Mouse (Mus musculus) CH12.LX (cell line): ENCODE results near the gene Rab1b. TPM values are rescaled to one million over a fixed set of nuclear protein-coding genes. Genes with fewer than 3 reads are reported as not detected.

Experiments used
- DNase-seq: peaks from one replicate; pipeline ENCODE4 v3.0.0-alpha.2; 2013; ENCODE audit errors: extremely low read depth
- H3K27ac ChIP-seq: 2 replicates; pipeline ENCODE4 v1.5.1; 2012; ENCODE audit warnings: low read depth, mild to moderate bottlenecking, control low read depth, moderate library complexity; ENCODE audit not compliant: insufficient read depth
- H3K27me3 ChIP-seq: replicated peaks from 2 replicates; pipeline ENCODE3; 2012; ENCODE audit warnings: inconsistent platforms
- H3K36me3 ChIP-seq, 2 experiments: replicated peaks in 1 of 2; 2 replicates each; pipeline versions ENCODE3 to v1.6.1; 2012; ENCODE audit warnings: inconsistent platforms in 1 of 2, low read length in 1 of 2, mild to moderate bottlenecking in 1 of 2, mixed read lengths in 1 of 2, moderate library complexity in 1 of 2; ENCODE audit not compliant: control insufficient read depth in 1 of 2, insufficient read depth in 1 of 2
- H3K4me1 ChIP-seq, 2 experiments: 2 replicates each; pipeline ENCODE4 v1.6.1; 2012; ENCODE audit warnings: inconsistent platforms in 1 of 2, moderate library complexity in 1 of 2; ENCODE audit not compliant: insufficient read depth in 2 of 2, control insufficient read depth in 1 of 2
- H3K4me2 ChIP-seq: 2 replicates; pipeline ENCODE4 v1.6.1; 2012; ENCODE audit warnings: low read depth, mild to moderate bottlenecking, control low read depth; ENCODE audit not compliant: poor library complexity, insufficient read depth, severe bottlenecking
- H3K4me3 ChIP-seq, 3 experiments: fragments of 150-350 bp in 1 of 3; sonication (generic) in 1 of 3; replicated peaks in 1 of 3; 2 replicates each; pipeline versions ENCODE3 to v1.5.1; 2011 to 2012; ENCODE audit warnings: low read depth in 2 of 3, low read length in 2 of 3, mild to moderate bottlenecking in 2 of 3, moderate library complexity in 2 of 3, control low read depth in 1 of 3, improper control_type of control experiment in 1 of 3, inconsistent platforms in 1 of 3, mixed read lengths in 1 of 3; ENCODE audit not compliant: poor library complexity in 1 of 3
- H3K79me2 ChIP-seq: replicated peaks from 2 replicates; pipeline ENCODE4 v1.6.1; 2012; ENCODE audit warnings: mild to moderate bottlenecking, moderate library complexity; ENCODE audit not compliant: control insufficient read depth, poor library complexity, insufficient read depth, severe bottlenecking; ENCODE audit errors: extremely low read depth
- H3K9ac ChIP-seq: 2 replicates; pipeline ENCODE4 v1.6.1; 2012; ENCODE audit warnings: low read depth, mild to moderate bottlenecking, control low read depth, moderate library complexity; ENCODE audit not compliant: insufficient read depth
- H3K9me3 ChIP-seq: replicated peaks from 2 replicates; pipeline ENCODE3; 2012; ENCODE audit warnings: low read length, inconsistent platforms, mixed read lengths
- CHD2 ChIP-seq: IDR thresholded peaks from 2 replicates; pipeline ENCODE4 v1.6.1; 2011; ENCODE audit warnings: low read length, improper control_type of control experiment
- CTCF ChIP-seq, 2 experiments: IDR thresholded peaks in 1 of 2; conservative IDR thresholded peaks in 1 of 2; 2 replicates each; pipeline ENCODE4 v1.5.1; 2011 to 2012; ENCODE audit warnings: low read depth in 2 of 2, low read length in 2 of 2, improper control_type of control experiment in 1 of 2, inconsistent platforms in 1 of 2, mild to moderate bottlenecking in 1 of 2, moderate library complexity in 1 of 2
- E2F4 ChIP-seq: IDR thresholded peaks from 2 replicates; pipeline ENCODE4 v1.6.1; 2011; ENCODE audit warnings: low read depth, low read length, improper control_type of control experiment; ENCODE audit not compliant: insufficient replicate concordance
- ELF1 ChIP-seq: IDR thresholded peaks from 2 replicates; pipeline ENCODE4 v1.6.1; 2014; ENCODE audit warnings: low read depth, mild to moderate bottlenecking, inconsistent platforms, low read length, improper control_type of control experiment
- EP300 ChIP-seq: IDR thresholded peaks from 2 replicates; pipeline ENCODE4 v1.6.1; 2011; ENCODE audit warnings: low read length, improper control_type of control experiment
- GABPA ChIP-seq: IDR thresholded peaks from 2 replicates; pipeline ENCODE4 v1.6.1; 2012; ENCODE audit warnings: low read depth, low read length, improper control_type of control experiment, inconsistent platforms; ENCODE audit not compliant: insufficient replicate concordance
- IRF4 ChIP-seq: IDR thresholded peaks from 2 replicates; pipeline ENCODE4 v1.6.1; 2014; ENCODE audit warnings: low read depth, mild to moderate bottlenecking, inconsistent platforms, low read length, improper control_type of control experiment
- KAT2A ChIP-seq: IDR thresholded peaks from 2 replicates; pipeline ENCODE4 v1.6.1; 2012; ENCODE audit warnings: low read length, improper control_type of control experiment, inconsistent platforms; ENCODE audit not compliant: insufficient replicate concordance
- MAFK ChIP-seq: IDR thresholded peaks from 2 replicates; pipeline ENCODE4 v1.6.1; 2011; ENCODE audit warnings: low read length, improper control_type of control experiment; ENCODE audit not compliant: insufficient replicate concordance
- MAX ChIP-seq: IDR thresholded peaks from 2 replicates; pipeline ENCODE4 v1.6.1; 2011; ENCODE audit warnings: low read length, improper control_type of control experiment
- MAZ ChIP-seq: IDR thresholded peaks from 2 replicates; pipeline ENCODE4 v1.6.1; 2012; ENCODE audit warnings: low read depth, mild to moderate bottlenecking, inconsistent platforms, low read length, improper control_type of control experiment, moderate library complexity
- MEF2A ChIP-seq: IDR thresholded peaks from 2 replicates; pipeline ENCODE4 v1.6.1; 2014; ENCODE audit warnings: low read depth, mild to moderate bottlenecking, inconsistent platforms, low read length, improper control_type of control experiment, borderline replicate concordance
- NRF1 ChIP-seq: IDR thresholded peaks from 2 replicates; pipeline ENCODE4 v1.6.1; 2014; ENCODE audit warnings: low read depth, mild to moderate bottlenecking, inconsistent platforms, low read length, improper control_type of control experiment, moderate library complexity
- PAX5 ChIP-seq: IDR thresholded peaks from 2 replicates; pipeline ENCODE4 v1.6.1; 2012; ENCODE audit warnings: low read length, inconsistent platforms, mixed read lengths
- POLR2AphosphoS2 ChIP-seq: IDR thresholded peaks from 2 replicates; pipeline ENCODE4 v1.6.1; 2011; ENCODE audit warnings: low read depth, low read length, improper control_type of control experiment
- RAD21 ChIP-seq: IDR thresholded peaks from 2 replicates; pipeline ENCODE4 v1.6.1; 2011; ENCODE audit warnings: low read depth, mild to moderate bottlenecking, low read length, improper control_type of control experiment, moderate library complexity
- SIN3A ChIP-seq: IDR thresholded peaks from 2 replicates; pipeline ENCODE4 v1.6.1; 2012; ENCODE audit warnings: low read length, improper control_type of control experiment, inconsistent platforms
- TBP ChIP-seq: conservative IDR thresholded peaks from 2 replicates; pipeline ENCODE4 v1.6.1; 2011; ENCODE audit warnings: low read depth, low read length, improper control_type of control experiment
- UBTF ChIP-seq: IDR thresholded peaks from 2 replicates; pipeline ENCODE4 v1.6.1; 2012; ENCODE audit warnings: low read depth, mild to moderate bottlenecking, inconsistent platforms, low read length, improper control_type of control experiment, moderate library complexity
- USF2 ChIP-seq: conservative IDR thresholded peaks from 2 replicates; pipeline ENCODE4 v1.6.1; 2011; ENCODE audit warnings: low read depth, low read length, improper control_type of control experiment
- ZC3H11A ChIP-seq: IDR thresholded peaks from 2 replicates; pipeline ENCODE4 v1.6.1; 2012; ENCODE audit warnings: low read depth, mild to moderate bottlenecking, inconsistent platforms, low read length, improper control_type of control experiment
- dilution Hi-C: fragments of 300-500 bp; cut with MboI; formaldehyde crosslinking; loops from 2 replicates; pipeline ENCODE4 v1.14.3; 2020; ENCODE audit warnings: low sequenced_read_pairs; ENCODE audit not compliant: extremely low pct_unique_long_range_greater_than_20kb, extremely low pct_ligation_motif_present
- in situ Hi-C: fragments of 300-500 bp; cut with MboI; formaldehyde crosslinking; loops from 3 replicates; pipeline ENCODE4 v1.14.3; 2019; ENCODE audit warnings: low sequenced_read_pairs, low pct_ligation_motif_present, low pct_unique_long_range_greater_than_20kb, mixed read lengths
- polyA plus RNA-seq: library from polyadenylated mRNA; unstranded; fragments of >175 nt; gene quantifications from 2 replicates; pipeline ENCODE4 v1.2.1, GENCODE M21; 2012; ENCODE audit warnings: low read depth; ENCODE audit not compliant: insufficient read length
- total RNA-seq, 2 experiments: library from RNA; depleted of rRNA; stranded (reverse); fragments of 300-350 nt in 1 of 2; fragments of >200 nt in 1 of 2; gene quantifications; 2 replicates each; pipeline ENCODE4 v1.2.3; 2012 to 2014

The Rab1b gene
- total and polyA plus RNA-seq, 3 experiments = 78.4 to 88.3 (median 87.1) TPM

DNA sequence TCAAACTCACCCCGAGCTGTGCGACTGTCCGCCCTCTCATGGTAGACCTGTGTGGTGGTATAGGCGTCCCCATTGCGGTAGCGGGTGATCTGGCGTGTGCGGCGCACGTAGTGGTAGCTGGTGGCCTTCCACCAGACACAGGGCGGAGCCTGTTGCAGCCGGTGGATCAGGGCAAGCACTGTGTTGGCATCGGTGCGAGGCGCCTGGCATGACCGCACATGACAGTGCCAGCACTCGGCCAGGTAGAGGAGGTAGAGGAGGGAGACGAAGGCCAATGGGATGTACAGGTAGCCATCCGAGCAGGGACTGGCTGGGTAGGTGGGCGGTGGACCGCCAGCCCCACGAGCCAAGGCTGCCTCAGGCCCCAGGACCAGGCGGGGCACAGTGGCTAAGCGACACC is 24.3 kb downstream of the Rab1b start:
- peaks cover 75% of the 10 kb centered on the region for H3K27me3 ChIP-seq
- H3K79me2 ChIP-seq = no peaks in the 10 kb centered on the region
- H3K4me1 ChIP-seq = peaks cover 4 to 13% of the 10 kb centered on the region in 2 experiments
- in situ Hi-C loops = no loop called here
- dilution Hi-C loops = no loop called here
- peaks cover 5% of the 10 kb centered on the region for H3K9me3 ChIP-seq
- H3K9ac ChIP-seq = no peak overlapping the region
- H3K4me3 ChIP-seq = no peak overlapping the region
- H3K27ac ChIP-seq = peak overlapping the region; percentile 2; the same call in 1 of the 2 replicates
- no peaks in the 10 kb centered on the region for H3K36me3 ChIP-seq
- DNase-seq = no peak
- TF ChIP-seq MEF2A (no peak), GABPA (no peak), MAZ (no peak), E2F4 (no peak), RAD21 (no peak), ZC3H11A (no peak), USF2 (no peak), POLR2AphosphoS2 (no peak), CTCF (conservative IDR thresholded peaks at IDR 0.05 in 1 of 2, IDR thresholded peaks at IDR 0.05 in 1 of 2; ENCODE audit: low read depth in 2 of 2, low read length in 2 of 2) (no peak), CHD2 (no peak), MAFK (no peak)
- H3K4me2 ChIP-seq = no peak overlapping the region

DNA sequence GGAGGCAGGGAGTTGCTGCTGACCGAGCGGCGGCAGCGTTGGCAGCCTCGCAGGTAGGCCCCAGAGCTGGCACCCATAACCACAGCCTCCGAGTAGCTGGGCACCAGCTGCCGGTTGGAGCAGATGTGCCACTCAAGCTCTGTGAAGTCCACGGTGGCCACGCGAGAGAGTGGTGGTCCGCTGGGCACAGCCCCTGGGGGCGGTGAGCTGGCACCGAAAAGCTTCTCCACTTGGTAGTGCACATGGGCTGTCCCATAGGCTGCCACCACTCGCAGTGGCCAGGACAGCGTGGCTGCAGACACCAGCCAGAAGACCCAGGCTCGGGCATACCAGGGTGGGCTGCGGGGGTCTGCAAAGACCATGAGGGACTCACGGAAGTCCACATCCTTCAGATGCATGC is 24.9 kb downstream of the Rab1b start:
- Histone ChIP-seq H3K27me3 (peaks cover 77% of the 10 kb centered on the region), H3K9me3 (peaks cover 5% of the 10 kb centered on the region), H3K36me3 (no peaks in the 10 kb centered on the region), H3K4me1 (peaks cover 0 to 9% of the 10 kb centered on the region in 2 experiments; a peak in 2 of 4 replicates), H3K4me3 (no peak overlapping the region), H3K4me2 (no peak overlapping the region), H3K79me2 (no peaks in the 10 kb centered on the region), H3K27ac (no peak overlapping the region), H3K9ac (no peak overlapping the region)
- in situ Hi-C loops = no loop called here
- DNase-seq = no peak
- dilution Hi-C loops = no loop called here
- no peak for TF ChIP-seq CHD2
- TF ChIP-seq MAX = no peak
- TF ChIP-seq PAX5 = no peak
- TF ChIP-seq TBP = no peak
- TF ChIP-seq SIN3A = no peak
- no peak for TF ChIP-seq UBTF
- no peak for TF ChIP-seq RAD21
- TF ChIP-seq ELF1 = no peak
- no peak for TF ChIP-seq IRF4
- no peak for TF ChIP-seq EP300
- TF ChIP-seq KAT2A = no peak
- TF ChIP-seq CTCF (conservative IDR thresholded peaks at IDR 0.05 in 1 of 2, IDR thresholded peaks at IDR 0.05 in 1 of 2; ENCODE audit: low read depth in 2 of 2, low read length in 2 of 2) = no peak
- no peak for TF ChIP-seq GABPA
- no peak for TF ChIP-seq NRF1
